Mouse (Mus musculus) embryonic fibroblast, embryonic 13.5 days (primary cell): Measurements from ENCODE around the gene Armh1. TPM values are rescaled to one million over a fixed set of nuclear protein-coding genes. Genes with fewer than 3 reads are reported as not detected.

Source experiments
- H3K27ac ChIP-seq: 2 replicates; pipeline ENCODE4 v1.5.1; 2012; ENCODE audit warnings: low read length, control low read depth, inconsistent platforms; ENCODE audit not compliant: insufficient read depth
- H3K4me1 ChIP-seq: 2 replicates; pipeline ENCODE4 v1.6.1; 2011; ENCODE audit warnings: low read length; ENCODE audit not compliant: control insufficient read depth, insufficient read depth
- H3K4me3 ChIP-seq: 2 replicates; pipeline ENCODE4 v1.5.1; 2011; ENCODE audit warnings: mild to moderate bottlenecking, control low read depth, low read length; ENCODE audit not compliant: insufficient read depth
- CTCF ChIP-seq: IDR thresholded peaks from 2 replicates; pipeline ENCODE4 v1.5.1; 2011; ENCODE audit warnings: mild to moderate bottlenecking, control low read depth, low read length, moderate library complexity, borderline replicate concordance; ENCODE audit not compliant: insufficient read depth
- POLR2A ChIP-seq: IDR thresholded peaks from 2 replicates; pipeline ENCODE4 v1.6.1; 2011; ENCODE audit warnings: low read depth, mild to moderate bottlenecking, control low read depth, low read length, moderate library complexity
- polyA plus RNA-seq: library from polyadenylated mRNA; stranded (reverse); fragments of >200 nt; gene quantifications from 2 replicates; pipeline ENCODE4 v1.2.4, GENCODE M21; 2011; ENCODE audit warnings: low read depth; ENCODE audit not compliant: missing spikeins, insufficient read length

Armh1 gene
- polyA plus RNA-seq, 1 experiment: not detected

- TF ChIP-seq POLR2A: no peak
- Histone ChIP-seq H3K27ac (no peak overlapping the region), H3K4me3 (no peak overlapping the region), H3K4me1 (no peaks in the 10 kb centered on the region)
Observed at GRCm38 (mm10) chr4:117229590-117229989, 22.3 kb downstream of the Armh1 start.

GRCm38 (mm10) chr4:117225250-117225649 is 26.7 kb downstream of the Armh1 start:
- TF ChIP-seq POLR2A: no peak
- no peak for TF ChIP-seq CTCF
- no peaks in the 10 kb centered on the region for H3K4me1 ChIP-seq
- H3K4me3 ChIP-seq: no peak overlapping the region
- no peak overlapping the region for H3K27ac ChIP-seq

GRCm38 (mm10) chr4:117224122-117224521 is 27.8 kb downstream of the Armh1 start:
- no peak overlapping the region for H3K27ac ChIP-seq
- no peaks in the 10 kb centered on the region for H3K4me1 ChIP-seq
- no peak overlapping the region for H3K4me3 ChIP-seq
- TF ChIP-seq CTCF (no peak), POLR2A (no peak)

GRCm38 (mm10) chr4:117223001-117223400 is 28.9 kb downstream of the Armh1 start:
- no peak overlapping the region for H3K27ac ChIP-seq
- no peaks in the 10 kb centered on the region for H3K4me1 ChIP-seq
- TF ChIP-seq POLR2A: no peak
- no peak for TF ChIP-seq CTCF
- no peak overlapping the region for H3K4me3 ChIP-seq

GRCm38 (mm10) chr4:117221836-117222235 is 30.1 kb downstream of the Armh1 start:
- Histone ChIP-seq H3K27ac (no peak overlapping the region), H3K4me3 (no peak overlapping the region), H3K4me1 (no peaks in the 10 kb centered on the region)
- no peak for TF ChIP-seq CTCF
- no peak for TF ChIP-seq POLR2A

- no peak for TF ChIP-seq CTCF
- TF ChIP-seq POLR2A: no peak
- Histone ChIP-seq H3K27ac (no peak overlapping the region), H3K4me1 (no peaks in the 10 kb centered on the region), H3K4me3 (no peak overlapping the region)
Observed at GRCm38 (mm10) chr4:117220741-117221515, 31.0 kb downstream of the Armh1 start.

GRCm38 (mm10) chr4:117218517-117219219 is 33.3 kb downstream of the Armh1 start:
- peak; percentile 86 for TF ChIP-seq CTCF
- no peak for TF ChIP-seq POLR2A
- no peak overlapping the region for H3K27ac ChIP-seq
- no peaks in the 10 kb centered on the region for H3K4me1 ChIP-seq
- H3K4me3 ChIP-seq: no peak overlapping the region

- no peak overlapping the region for H3K4me3 ChIP-seq
- TF ChIP-seq CTCF (no peak), POLR2A (no peak)
- H3K27ac ChIP-seq: no peak overlapping the region
- H3K4me1 ChIP-seq: no peaks in the 10 kb centered on the region
Observed at GRCm38 (mm10) chr4:117217029-117217428, 34.9 kb downstream of the Armh1 start.

GRCm38 (mm10) chr4:117214250-117214649 is 37.7 kb downstream of the Armh1 start:
- Histone ChIP-seq H3K27ac (no peak overlapping the region), H3K4me3 (no peak overlapping the region), H3K4me1 (no peaks in the 10 kb centered on the region)
- TF ChIP-seq CTCF: no peak
- no peak for TF ChIP-seq POLR2A
